Mouse (Mus musculus): Measurements from ENCODE around the gene Car5b. TPM values are rescaled to one million over a fixed set of nuclear protein-coding genes. Genes with fewer than 3 reads are reported as not detected.

The Car5b gene
- 1 to 10 TPM; 2.1 to 3.7 (median 2.7) TPM for total RNA-seq (2022)

GRCm38 (mm10) chrX:164027607-164028289 lies at the start of gene Car5b:
Gene Car5b, minus strand, starts transcription at chrX:164027997.
- peak; percentile 51 to 60 for DNase-seq (ENCODE audit: low spot score in 2 of 2)

- DNase-seq (ENCODE audit: low spot score in 2 of 2) = peak; percentile 92 to 95
Measured at GRCm38 (mm10) chrX:164076040-164076775, 48.4 kb upstream of the Car5b start, which contains the start of gene Siah1b. Gene Siah1b, minus strand, starts transcription at chrX:164076493.

- no peak for DNase-seq (ENCODE audit: low spot score in 2 of 2)
Measured at GRCm38 (mm10) chrX:164068968-164069367, 41.2 kb upstream of the Car5b start.

- DNase-seq (ENCODE audit: low spot score in 2 of 2) = peak; percentile 22 to 24
Measured at GRCm38 (mm10) chrX:164066185-164066584, 38.4 kb upstream of the Car5b start.

GRCm38 (mm10) chrX:164059070-164059469 lies 31.3 kb upstream of the Car5b start:
- DNase-seq (ENCODE audit: low spot score in 2 of 2) = no peak

- no peak for DNase-seq (ENCODE audit: low spot score in 2 of 2)
Measured at GRCm38 (mm10) chrX:164058523-164058922, 30.7 kb upstream of the Car5b start.

- no peak for DNase-seq (ENCODE audit: low spot score in 2 of 2)
Measured at GRCm38 (mm10) chrX:164055726-164056125, 27.9 kb upstream of the Car5b start.

GRCm38 (mm10) chrX:164046736-164047135 lies 18.9 kb upstream of the Car5b start:
- DNase-seq (ENCODE audit: low spot score in 2 of 2) = no peak

- peak in 1 of 2 experiments; percentile 40 for DNase-seq (ENCODE audit: low spot score in 2 of 2)
Measured at GRCm38 (mm10) chrX:164042069-164042468, 14.3 kb upstream of the Car5b start.

- DNase-seq (ENCODE audit: low spot score in 2 of 2) = no peak
Measured at GRCm38 (mm10) chrX:164038882-164039281, 11.1 kb upstream of the Car5b start.

- no peak for DNase-seq (ENCODE audit: low spot score in 2 of 2)
Measured at GRCm38 (mm10) chrX:164035931-164036330, 8.1 kb upstream of the Car5b start.

- DNase-seq (ENCODE audit: low spot score in 2 of 2) = no peak
Measured at GRCm38 (mm10) chrX:164035401-164035800, 7.6 kb upstream of the Car5b start.

GRCm38 (mm10) chrX:164032526-164032925 lies 4.7 kb upstream of the Car5b start:
- no peak for DNase-seq (ENCODE audit: low spot score in 2 of 2)

GRCm38 (mm10) chrX:164015636-164016035 lies 12.2 kb downstream of the Car5b start:
- DNase-seq (ENCODE audit: low spot score in 2 of 2) = no peak

GRCm38 (mm10) chrX:164014956-164015355 lies 12.8 kb downstream of the Car5b start:
- DNase-seq (ENCODE audit: low spot score in 2 of 2) = no peak

GRCm38 (mm10) chrX:164013318-164013717 lies 14.5 kb downstream of the Car5b start:
- DNase-seq (ENCODE audit: low spot score in 2 of 2) = no peak

GRCm38 (mm10) chrX:164004809-164005208 lies 23.0 kb downstream of the Car5b start:
- DNase-seq (ENCODE audit: low spot score in 2 of 2) = no peak

- DNase-seq (ENCODE audit: low spot score in 2 of 2) = no peak
Measured at GRCm38 (mm10) chrX:163999848-164000247, 27.9 kb downstream of the Car5b start.

- no peak for DNase-seq (ENCODE audit: low spot score in 2 of 2)
Measured at GRCm38 (mm10) chrX:163996754-163997153, 31.0 kb downstream of the Car5b start.

GRCm38 (mm10) chrX:163987718-163988374 lies 40.0 kb downstream of the Car5b start:
- no peak for DNase-seq (ENCODE audit: low spot score in 2 of 2)

- DNase-seq (ENCODE audit: low spot score in 2 of 2) = no peak
Measured at GRCm38 (mm10) chrX:163982129-163982528, 45.7 kb downstream of the Car5b start.

GRCm38 (mm10) chrX:163981500-163981899 lies 46.3 kb downstream of the Car5b start:
- no peak for DNase-seq (ENCODE audit: low spot score in 2 of 2)

All from layer of hippocampus, adult 8-10 months (tissue).